Mouse (Mus musculus) CH12.LX (cell line): ENCODE data around the gene Gstp1. TPM values are rescaled to one million over a fixed set of nuclear protein-coding genes. Genes with fewer than 3 reads are reported as not detected.

Source experiments
- DNase-seq: peaks from one replicate; pipeline ENCODE4 v3.0.0-alpha.2; 2013; ENCODE audit errors: extremely low read depth
- H3K27ac ChIP-seq: 2 replicates; pipeline ENCODE4 v1.5.1; 2012; ENCODE audit warnings: low read depth, mild to moderate bottlenecking, control low read depth, moderate library complexity; ENCODE audit not compliant: insufficient read depth
- H3K27me3 ChIP-seq: replicated peaks from 2 replicates; pipeline ENCODE3; 2012; ENCODE audit warnings: inconsistent platforms
- H3K36me3 ChIP-seq, 2 experiments: replicated peaks in 1 of 2; 2 replicates each; pipeline versions ENCODE3 to v1.6.1; 2012; ENCODE audit warnings: inconsistent platforms in 1 of 2, low read length in 1 of 2, mild to moderate bottlenecking in 1 of 2, mixed read lengths in 1 of 2, moderate library complexity in 1 of 2; ENCODE audit not compliant: control insufficient read depth in 1 of 2, insufficient read depth in 1 of 2
- H3K4me1 ChIP-seq, 2 experiments: 2 replicates each; pipeline ENCODE4 v1.6.1; 2012; ENCODE audit warnings: inconsistent platforms in 1 of 2, moderate library complexity in 1 of 2; ENCODE audit not compliant: insufficient read depth in 2 of 2, control insufficient read depth in 1 of 2
- H3K4me2 ChIP-seq: 2 replicates; pipeline ENCODE4 v1.6.1; 2012; ENCODE audit warnings: low read depth, mild to moderate bottlenecking, control low read depth; ENCODE audit not compliant: poor library complexity, insufficient read depth, severe bottlenecking
- H3K4me3 ChIP-seq, 3 experiments: fragments of 150-350 bp in 1 of 3; sonication (generic) in 1 of 3; replicated peaks in 1 of 3; 2 replicates each; pipeline versions ENCODE3 to v1.5.1; 2011 to 2012; ENCODE audit warnings: low read depth in 2 of 3, low read length in 2 of 3, mild to moderate bottlenecking in 2 of 3, moderate library complexity in 2 of 3, control low read depth in 1 of 3, improper control_type of control experiment in 1 of 3, inconsistent platforms in 1 of 3, mixed read lengths in 1 of 3; ENCODE audit not compliant: poor library complexity in 1 of 3
- H3K79me2 ChIP-seq: replicated peaks from 2 replicates; pipeline ENCODE4 v1.6.1; 2012; ENCODE audit warnings: mild to moderate bottlenecking, moderate library complexity; ENCODE audit not compliant: control insufficient read depth, poor library complexity, insufficient read depth, severe bottlenecking; ENCODE audit errors: extremely low read depth
- H3K9ac ChIP-seq: 2 replicates; pipeline ENCODE4 v1.6.1; 2012; ENCODE audit warnings: low read depth, mild to moderate bottlenecking, control low read depth, moderate library complexity; ENCODE audit not compliant: insufficient read depth
- H3K9me3 ChIP-seq: replicated peaks from 2 replicates; pipeline ENCODE3; 2012; ENCODE audit warnings: low read length, inconsistent platforms, mixed read lengths
- CHD1 ChIP-seq: IDR thresholded peaks from 2 replicates; pipeline ENCODE4 v1.6.1; 2012; ENCODE audit warnings: low read depth, low read length, improper control_type of control experiment, inconsistent platforms
- CHD2 ChIP-seq: IDR thresholded peaks from 2 replicates; pipeline ENCODE4 v1.6.1; 2011; ENCODE audit warnings: low read length, improper control_type of control experiment
- E2F4 ChIP-seq: IDR thresholded peaks from 2 replicates; pipeline ENCODE4 v1.6.1; 2011; ENCODE audit warnings: low read depth, low read length, improper control_type of control experiment; ENCODE audit not compliant: insufficient replicate concordance
- ELF1 ChIP-seq: IDR thresholded peaks from 2 replicates; pipeline ENCODE4 v1.6.1; 2014; ENCODE audit warnings: low read depth, mild to moderate bottlenecking, inconsistent platforms, low read length, improper control_type of control experiment
- ETS1 ChIP-seq: conservative IDR thresholded peaks from 2 replicates; pipeline ENCODE4 v1.6.1; 2012; ENCODE audit warnings: low read depth, mild to moderate bottlenecking, inconsistent platforms, low read length, improper control_type of control experiment, moderate library complexity
- GABPA ChIP-seq: IDR thresholded peaks from 2 replicates; pipeline ENCODE4 v1.6.1; 2012; ENCODE audit warnings: low read depth, low read length, improper control_type of control experiment, inconsistent platforms; ENCODE audit not compliant: insufficient replicate concordance
- IRF4 ChIP-seq: IDR thresholded peaks from 2 replicates; pipeline ENCODE4 v1.6.1; 2014; ENCODE audit warnings: low read depth, mild to moderate bottlenecking, inconsistent platforms, low read length, improper control_type of control experiment
- JUND ChIP-seq: conservative IDR thresholded peaks from 2 replicates; pipeline ENCODE4 v1.6.1; 2011; ENCODE audit warnings: low read depth, low read length, improper control_type of control experiment
- KAT2A ChIP-seq: IDR thresholded peaks from 2 replicates; pipeline ENCODE4 v1.6.1; 2012; ENCODE audit warnings: low read length, improper control_type of control experiment, inconsistent platforms; ENCODE audit not compliant: insufficient replicate concordance
- MAX ChIP-seq: IDR thresholded peaks from 2 replicates; pipeline ENCODE4 v1.6.1; 2011; ENCODE audit warnings: low read length, improper control_type of control experiment
- MEF2A ChIP-seq: IDR thresholded peaks from 2 replicates; pipeline ENCODE4 v1.6.1; 2014; ENCODE audit warnings: low read depth, mild to moderate bottlenecking, inconsistent platforms, low read length, improper control_type of control experiment, borderline replicate concordance
- MXI1 ChIP-seq: IDR thresholded peaks from 2 replicates; pipeline ENCODE4 v1.6.1; 2011; ENCODE audit warnings: mild to moderate bottlenecking, low read depth, low read length, improper control_type of control experiment
- MYC ChIP-seq: IDR thresholded peaks from 2 replicates; pipeline ENCODE4 v1.6.1; 2011; ENCODE audit warnings: low read depth, mild to moderate bottlenecking, improper control_type of control experiment, low read length
- NELFE ChIP-seq: IDR thresholded peaks from 2 replicates; pipeline ENCODE4 v1.6.1; 2011; ENCODE audit warnings: low read depth, low read length, improper control_type of control experiment
- NRF1 ChIP-seq: IDR thresholded peaks from 2 replicates; pipeline ENCODE4 v1.6.1; 2014; ENCODE audit warnings: low read depth, mild to moderate bottlenecking, inconsistent platforms, low read length, improper control_type of control experiment, moderate library complexity
- PAX5 ChIP-seq: IDR thresholded peaks from 2 replicates; pipeline ENCODE4 v1.6.1; 2012; ENCODE audit warnings: low read length, inconsistent platforms, mixed read lengths
- POLR2A ChIP-seq: IDR thresholded peaks from 2 replicates; pipeline ENCODE4 v1.6.1; 2011; ENCODE audit warnings: low read depth, mild to moderate bottlenecking, improper control_type of control experiment, low read length
- RAD21 ChIP-seq: IDR thresholded peaks from 2 replicates; pipeline ENCODE4 v1.6.1; 2011; ENCODE audit warnings: low read depth, mild to moderate bottlenecking, low read length, improper control_type of control experiment, moderate library complexity
- RCOR1 ChIP-seq: conservative IDR thresholded peaks from 2 replicates; pipeline ENCODE4 v1.6.1; 2012; ENCODE audit warnings: low read depth, mild to moderate bottlenecking, inconsistent platforms, low read length, improper control_type of control experiment
- SIN3A ChIP-seq: IDR thresholded peaks from 2 replicates; pipeline ENCODE4 v1.6.1; 2012; ENCODE audit warnings: low read length, improper control_type of control experiment, inconsistent platforms
- SMC3 ChIP-seq: IDR thresholded peaks from 2 replicates; pipeline ENCODE4 v1.6.1; 2011; ENCODE audit warnings: low read depth, low read length, improper control_type of control experiment
- USF1 ChIP-seq: IDR thresholded peaks from 2 replicates; pipeline ENCODE4 v1.6.1; 2014; ENCODE audit warnings: low read depth, mild to moderate bottlenecking, inconsistent platforms, low read length, improper control_type of control experiment
- ZC3H11A ChIP-seq: IDR thresholded peaks from 2 replicates; pipeline ENCODE4 v1.6.1; 2012; ENCODE audit warnings: low read depth, mild to moderate bottlenecking, inconsistent platforms, low read length, improper control_type of control experiment
- ZKSCAN1 ChIP-seq: IDR thresholded peaks from 2 replicates; pipeline ENCODE4 v1.6.1; 2012; ENCODE audit warnings: low read depth, inconsistent platforms, low read length, improper control_type of control experiment, borderline replicate concordance
- ZNF384 ChIP-seq: IDR thresholded peaks from 2 replicates; pipeline ENCODE4 v1.6.1; 2012; ENCODE audit warnings: low read depth, low read length, improper control_type of control experiment, inconsistent platforms
- dilution Hi-C: fragments of 300-500 bp; cut with MboI; formaldehyde crosslinking; loops from 2 replicates; pipeline ENCODE4 v1.14.3; 2020; ENCODE audit warnings: low sequenced_read_pairs; ENCODE audit not compliant: extremely low pct_unique_long_range_greater_than_20kb, extremely low pct_ligation_motif_present
- in situ Hi-C: fragments of 300-500 bp; cut with MboI; formaldehyde crosslinking; loops from 3 replicates; pipeline ENCODE4 v1.14.3; 2019; ENCODE audit warnings: low sequenced_read_pairs, low pct_ligation_motif_present, low pct_unique_long_range_greater_than_20kb, mixed read lengths
- polyA plus RNA-seq: library from polyadenylated mRNA; unstranded; fragments of >175 nt; gene quantifications from 2 replicates; pipeline ENCODE4 v1.2.1, GENCODE M21; 2012; ENCODE audit warnings: low read depth; ENCODE audit not compliant: insufficient read length
- total RNA-seq, 2 experiments: library from RNA; depleted of rRNA; stranded (reverse); fragments of 300-350 nt in 1 of 2; fragments of >200 nt in 1 of 2; gene quantifications; 2 replicates each; pipeline ENCODE4 v1.2.3; 2012 to 2014

Gene Gstp1
- total and polyA plus RNA-seq, 3 experiments: 333 to 696 (median 529) TPM

DNA sequence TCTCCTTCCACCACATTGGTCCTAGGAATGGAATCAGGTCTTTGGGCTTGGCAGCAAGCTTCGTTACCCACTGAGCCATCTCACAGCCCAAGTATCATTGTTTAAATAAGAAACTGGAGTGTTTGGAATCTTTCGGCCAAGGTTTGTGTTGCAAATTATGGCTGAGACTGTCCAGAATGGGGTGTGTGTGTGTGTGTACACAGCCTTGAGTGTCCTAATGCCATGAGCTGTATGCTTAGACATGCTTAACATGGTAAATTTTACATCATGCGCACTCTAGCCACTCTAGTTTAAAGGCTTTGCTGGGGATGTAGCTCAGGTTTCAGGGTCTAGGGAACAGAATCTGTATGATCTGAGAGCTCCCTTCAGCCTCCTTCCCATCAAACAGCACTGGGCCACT is 42.3 kb downstream of the Gstp1 start (continued):
- TF ChIP-seq MEF2A: no peak

GRCm38 (mm10) chr19:3994932-3995331 is 42.9 kb downstream of the Gstp1 start:
- no peak for DNase-seq
- Histone ChIP-seq H3K4me1 (peaks cover 7 to 11% of the 10 kb centered on the region in 2 experiments; a peak in 3 of 4 replicates), H3K4me2 (no peak overlapping the region), H3K27me3 (peaks cover 59% of the 10 kb centered on the region), H3K4me3 (no peak overlapping the region), H3K79me2 (no peaks in the 10 kb centered on the region), H3K27ac (no peak overlapping the region), H3K36me3 (no peaks in the 10 kb centered on the region), H3K9ac (no peak overlapping the region), H3K9me3 (no peaks in the 10 kb centered on the region)
- dilution Hi-C loops (no loop called here), in situ Hi-C loops (no loop called here)
- TF ChIP-seq KAT2A: no peak
- no peak for TF ChIP-seq SMC3
- no peak for TF ChIP-seq JUND
- no peak for TF ChIP-seq MAX
- TF ChIP-seq E2F4: no peak
- TF ChIP-seq ZKSCAN1: no peak

GRCm38 (mm10) chr19:3992416-3992815 is 45.4 kb downstream of the Gstp1 start, which contains the start of gene Tbx10:
Tbx10 (plus strand) TSS chr19:3992752.
- DNase-seq: no peak
- Histone ChIP-seq H3K9me3 (peaks cover 7% of the 10 kb centered on the region), H3K4me3 (no peak within 1 kb of the TSS), H3K79me2 (no peaks in the 10 kb centered on the region), H3K27me3 (peaks cover 59% of the 10 kb centered on the region), H3K9ac (no peak within 1 kb of the TSS), H3K4me1 (no peaks in the 10 kb centered on the region), H3K27ac (no peak within 1 kb of the TSS), H3K4me2 (no peak within 1 kb of the TSS), H3K36me3 (no peaks in the 10 kb centered on the region)
- dilution Hi-C loops (no loop called here), in situ Hi-C loops (no loop called here)
- TF ChIP-seq ETS1 (no peak), ZNF384 (no peak), CHD1 (no peak), USF1 (no peak), RAD21 (no peak), KAT2A (no peak), JUND (no peak), ZC3H11A (no peak), PAX5 (no peak), RCOR1 (no peak), GABPA (no peak), MYC (no peak), NELFE (no peak), ELF1 (no peak), MXI1 (no peak), CHD2 (no peak), SIN3A (no peak), IRF4 (no peak), POLR2A (no peak), NRF1 (no peak)
